Mouse (Mus musculus) forebrain, embryonic 13.5 days (tissue): Measurements from ENCODE around the gene 3110070M22Rik. TPM values are rescaled to one million over a fixed set of nuclear protein-coding genes. Genes with fewer than 3 reads are reported as not detected.

ENCODE experiments used
- ATAC-seq: fragments of 200-750 bp; cut with Nextera tagmentation; 2 replicates; pipeline ENCODE4 v1.8.0; 2017
- H3K27ac ChIP-seq: fragments of 300-500 bp; sonication (generic); 2 replicates; pipeline ENCODE4 v1.5.1; 2015; ENCODE audit warnings: inconsistent platforms, mild to moderate bottlenecking, moderate library complexity
- H3K27me3 ChIP-seq: fragments of 300-500 bp; sonication (generic); 2 replicates; pipeline ENCODE4 v1.6.1; 2015; ENCODE audit warnings: mild to moderate bottlenecking, inconsistent platforms
- H3K36me3 ChIP-seq: fragments of 300-500 bp; sonication (generic); 2 replicates; pipeline ENCODE4 v1.6.1; 2015; ENCODE audit warnings: mild to moderate bottlenecking, inconsistent platforms; ENCODE audit not compliant: poor library complexity, severe bottlenecking
- H3K4me1 ChIP-seq: fragments of 300-500 bp; sonication (generic); 2 replicates; pipeline ENCODE4 v1.6.1; 2015; ENCODE audit warnings: inconsistent platforms
- H3K4me2 ChIP-seq: fragments of 300-500 bp; sonication (generic); 2 replicates; pipeline ENCODE4 v1.6.1; 2015; ENCODE audit warnings: inconsistent platforms, mild to moderate bottlenecking, moderate library complexity
- H3K4me3 ChIP-seq: fragments of 300-500 bp; sonication (generic); 2 replicates; pipeline ENCODE4 v1.5.1; 2015; ENCODE audit warnings: mild to moderate bottlenecking, inconsistent platforms
- H3K9ac ChIP-seq: fragments of 300-500 bp; sonication (generic); 2 replicates; pipeline ENCODE4 v1.6.1; 2015; ENCODE audit warnings: mild to moderate bottlenecking, inconsistent platforms
- H3K9me3 ChIP-seq: fragments of 300-500 bp; sonication (generic); replicated peaks from 2 replicates; pipeline ENCODE4 v1.6.1; 2016; ENCODE audit warnings: inconsistent platforms
- WGBS: fragments of 180-500 bp; shearing (Covaris S2); methylation state at CpG from one replicate; pipeline ENCODE4 v1.1.7; 2015; 5-methylcytosine and 5-hydroxymethylcytosine counted together
- polyA plus RNA-seq: library from polyadenylated mRNA; unstranded; fragments of >200 nt; fragmentation: Nextera tagmentation; extraction: Ambion mirVana; gene quantifications from 2 replicates; pipeline ENCODE4 v1.2.1, GENCODE M21; 2015

3110070M22Rik gene
- polyA plus RNA-seq, 1 experiment from 2014 or later = 1.9 TPM

DNA sequence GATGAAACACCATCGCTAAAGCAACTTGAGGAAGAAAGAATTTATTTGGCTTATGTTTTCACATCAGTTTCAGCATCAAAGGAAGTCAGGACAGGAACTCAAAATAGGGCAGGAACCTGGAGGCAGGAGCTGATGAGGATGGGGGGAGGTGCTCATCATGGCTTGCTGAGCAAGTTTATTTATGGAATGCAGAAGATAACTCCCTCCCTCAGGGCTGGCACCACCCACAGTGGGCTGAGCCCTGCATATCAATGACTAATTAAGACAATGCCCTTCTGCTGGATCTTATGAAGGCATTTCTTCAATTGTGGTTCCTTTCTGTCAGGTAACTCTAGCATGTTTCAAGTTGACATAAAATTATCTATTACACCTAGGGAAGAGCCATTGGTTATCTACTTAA is 45.9 kb downstream of the 3110070M22Rik start:
- 94% methylated on average over 1 of the region's 1 CpGs for WGBS

More for the DNA sequence above, 45.9 kb downstream of the 3110070M22Rik start:
- H3K9ac ChIP-seq = no peak overlapping the region
- H3K4me3 ChIP-seq = no peak overlapping the region
- no peak overlapping the region for H3K4me2 ChIP-seq
- peaks cover 69% of the 10 kb centered on the region for H3K36me3 ChIP-seq
- no peak overlapping the region for H3K27ac ChIP-seq
- H3K27me3 ChIP-seq = no peaks in the 10 kb centered on the region
- no peak for ATAC-seq
- no peaks in the 10 kb centered on the region for H3K4me1 ChIP-seq
- no peaks in the 10 kb centered on the region for H3K9me3 ChIP-seq

Other genes with a start within 250 kb of the 3110070M22Rik start
- gene Paip1, start 59.8 kb downstream of the 3110070M22Rik start, polyA plus RNA-seq = 178 and 207 TPM in 2 replicates
- gene 4833420G17Rik, start 25.6 kb downstream of the 3110070M22Rik start, polyA plus RNA-seq = 113 and 118 TPM in 2 replicates
- 2.2 and 3.4 TPM in 2 replicates for gene Tmem267, start 344 bp downstream of the 3110070M22Rik start, polyA plus RNA-seq
- gene Ccl28, start 135.4 kb upstream of the 3110070M22Rik start, polyA plus RNA-seq = 0.28 and 0.44 TPM in 2 replicates
- gene Hmgcs1, start 202.0 kb upstream of the 3110070M22Rik start, polyA plus RNA-seq = 322 and 362 TPM in 2 replicates